Mouse (Mus musculus) limb, embryonic 13.5 days (tissue): ENCODE measurements around the gene Triap1. TPM values are rescaled to one million over a fixed set of nuclear protein-coding genes. Genes with fewer than 3 reads are reported as not detected.
"Not testable (repeated sequence)": the region's sequence is repeated elsewhere in the genome, so short reads cannot be mapped to it uniquely, and the experiment has no call there.

Experiments used
- ATAC-seq: fragments of 200-750 bp; cut with Nextera tagmentation; 2 replicates; pipeline ENCODE4 v1.8.0; 2017; ENCODE audit warnings: low read depth, moderate number of reproducible peaks, moderate TSS enrichment; ENCODE audit not compliant: low FRiP score
- H3K27ac ChIP-seq: fragments of 300-500 bp; sonication (generic); 2 replicates; pipeline ENCODE4 v1.5.1; 2015; ENCODE audit warnings: inconsistent platforms, mild to moderate bottlenecking, moderate library complexity
- H3K27me3 ChIP-seq: fragments of 300-500 bp; sonication (generic); 2 replicates; pipeline ENCODE4 v1.6.1; 2015; ENCODE audit warnings: mild to moderate bottlenecking, inconsistent platforms
- H3K36me3 ChIP-seq: fragments of 300-500 bp; sonication (generic); 2 replicates; pipeline ENCODE4 v1.6.1; 2015; ENCODE audit warnings: inconsistent platforms, mild to moderate bottlenecking, moderate library complexity
- H3K4me1 ChIP-seq: fragments of 300-500 bp; sonication (generic); 2 replicates; pipeline ENCODE4 v1.6.1; 2015; ENCODE audit warnings: inconsistent platforms
- H3K4me2 ChIP-seq: fragments of 300-500 bp; sonication (generic); replicated peaks from 2 replicates; pipeline ENCODE4 v1.6.1; 2015; ENCODE audit warnings: inconsistent platforms, mild to moderate bottlenecking, moderate library complexity
- H3K4me3 ChIP-seq: fragments of 300-500 bp; sonication (generic); 2 replicates; pipeline ENCODE4 v1.5.1; 2015; ENCODE audit warnings: moderate library complexity, mild to moderate bottlenecking, inconsistent platforms
- H3K9ac ChIP-seq: fragments of 300-500 bp; sonication (generic); 2 replicates; pipeline ENCODE4 v1.6.1; 2015; ENCODE audit warnings: mild to moderate bottlenecking, inconsistent platforms
- H3K9me3 ChIP-seq: fragments of 300-500 bp; sonication (generic); 2 replicates; pipeline ENCODE4 v1.6.1; 2016; ENCODE audit warnings: inconsistent platforms
- WGBS: fragments of 180-500 bp; shearing (Covaris S2); methylation state at CpG from one replicate; pipeline ENCODE4 v1.1.7; 2015; 5-methylcytosine and 5-hydroxymethylcytosine counted together
- polyA plus RNA-seq: library from polyadenylated mRNA; unstranded; fragments of >200 nt; fragmentation: Nextera tagmentation; extraction: Ambion mirVana; gene quantifications from 2 replicates; pipeline ENCODE4 v1.2.1, GENCODE M21; 2015

Gene Triap1
- 58.8 and 62.1 TPM in 2 replicates for polyA plus RNA-seq

GRCm38 (mm10) chr5:115340577-115341313 lies at the start of gene Triap1, which contains the start of gene Gatc:
TSS of gene Triap1 (plus strand) at chr5:115341225.
TSS of gene Gatc (minus strand) at chr5:115341178.
- Histone ChIP-seq H3K27me3 (no peaks in the 10 kb centered on the region), H3K36me3 (peaks cover 45% of the 10 kb centered on the region), H3K9ac (peak within 1 kb of the TSS; percentile 89), H3K9me3 (no peaks in the 10 kb centered on the region), H3K4me3 (peak within 1 kb of the TSS; percentile 73), H3K4me1 (peaks cover 24% of the 10 kb centered on the region), H3K27ac (no peak within 1 kb of the TSS; the same call in 1 of the 2 replicates), H3K4me2 (peak within 1 kb of the TSS; percentile 81)
- ATAC-seq, result peak; percentile 93
- WGBS, result under 1% methylated on average over 62 of the region's 62 CpGs

DNA sequence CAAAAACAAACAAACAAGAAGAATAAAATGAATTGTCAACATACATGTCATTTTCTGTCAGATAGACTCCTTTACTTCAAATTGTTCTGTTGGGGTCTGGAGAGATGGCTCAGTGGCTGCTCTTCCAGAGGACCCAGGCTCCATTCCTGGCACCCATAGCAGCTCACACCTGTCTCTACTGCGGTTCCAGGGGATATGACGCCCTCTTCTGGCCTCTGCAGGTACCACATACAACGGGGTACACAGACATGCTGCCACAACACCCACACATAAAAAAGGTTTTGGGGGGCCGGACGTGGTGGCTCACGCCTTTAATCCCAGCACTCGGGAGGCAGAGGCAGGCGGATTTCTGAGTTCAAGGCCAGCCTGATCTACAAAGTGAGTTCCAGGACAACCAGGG lies 46.9 kb upstream of the Triap1 start:
- no peaks in the 10 kb centered on the region for H3K27me3 ChIP-seq
- WGBS, result 91% methylated on average over 8 of the region's 8 CpGs
- peaks cover 89% of the 10 kb centered on the region for H3K36me3 ChIP-seq
- H3K9me3 ChIP-seq, result no peaks in the 10 kb centered on the region
- no peak overlapping the region for H3K9ac ChIP-seq
- peaks cover 14% of the 10 kb centered on the region for H3K4me1 ChIP-seq
- H3K4me2 ChIP-seq, result no peak overlapping the region
- H3K4me3 ChIP-seq, result no peak overlapping the region
- H3K27ac ChIP-seq, result no peak overlapping the region
- no peak for ATAC-seq

- H3K9ac ChIP-seq, result no peak overlapping the region
- H3K9me3 ChIP-seq, result no peaks in the 10 kb centered on the region
- H3K4me3 ChIP-seq, result no peak overlapping the region
- no peak for ATAC-seq
- WGBS, result 83% methylated on average over 10 of the region's 10 CpGs
- H3K36me3 ChIP-seq, result peaks cover 71% of the 10 kb centered on the region
- no peak overlapping the region for H3K27ac ChIP-seq
- H3K27me3 ChIP-seq, result no peaks in the 10 kb centered on the region
- peaks cover 19% of the 10 kb centered on the region for H3K4me1 ChIP-seq
- no peak overlapping the region for H3K4me2 ChIP-seq
Measured at GRCm38 (mm10) chr5:115296347-115296746, 44.7 kb upstream of the Triap1 start.

- H3K9ac ChIP-seq, result peak overlapping the region; percentile 87
- peaks cover 24% of the 10 kb centered on the region for H3K4me1 ChIP-seq
- peak; percentile 1; the same call in 1 of the 2 replicates for ATAC-seq
Measured at GRCm38 (mm10) chr5:115300035-115300744, 40.8 kb upstream of the Triap1 start.

GRCm38 (mm10) chr5:115300792-115301614 lies 40.0 kb upstream of the Triap1 start, which contains the start of gene Dynll1:
TSS of gene Dynll1 (minus strand) at chr5:115300999.
- Histone ChIP-seq H3K9me3 (no peaks in the 10 kb centered on the region), H3K4me1 (peaks cover 24% of the 10 kb centered on the region), H3K9ac (peak within 1 kb of the TSS; percentile 87), H3K36me3 (peaks cover 32% of the 10 kb centered on the region), H3K4me2 (peak within 1 kb of the TSS; percentile 82), H3K27me3 (no peaks in the 10 kb centered on the region), H3K4me3 (peak within 1 kb of the TSS; percentile 71), H3K27ac (peak within 1 kb of the TSS; percentile 89)
- ATAC-seq, result peak; percentile 97
- WGBS, result 1% methylated on average over 63 of the region's 66 CpGs

More at GRCm38 (mm10) chr5:115300035-115300744, 40.8 kb upstream of the Triap1 start:
- under 1% methylated on average over 40 of the region's 46 CpGs for WGBS
- Histone ChIP-seq H3K9me3 (no peaks in the 10 kb centered on the region), H3K27me3 (no peaks in the 10 kb centered on the region), H3K27ac (peak overlapping the region; percentile 89), H3K4me2 (peak overlapping the region; percentile 82), H3K4me3 (peak overlapping the region; percentile 71), H3K36me3 (peaks cover 40% of the 10 kb centered on the region)

GRCm38 (mm10) chr5:115301615-115302014 lies 39.4 kb upstream of the Triap1 start:
- Histone ChIP-seq H3K27ac (peak overlapping the region; percentile 29; the same call in 1 of the 2 replicates), H3K4me1 (peaks cover 24% of the 10 kb centered on the region), H3K9ac (peak overlapping the region; percentile 57), H3K9me3 (no peaks in the 10 kb centered on the region), H3K4me2 (peak overlapping the region; percentile 66), H3K27me3 (no peaks in the 10 kb centered on the region), H3K4me3 (peak overlapping the region; percentile 71), H3K36me3 (peaks cover 25% of the 10 kb centered on the region)
- 20% methylated on average over 13 of the region's 13 CpGs for WGBS
- ATAC-seq, result no peak

DNA sequence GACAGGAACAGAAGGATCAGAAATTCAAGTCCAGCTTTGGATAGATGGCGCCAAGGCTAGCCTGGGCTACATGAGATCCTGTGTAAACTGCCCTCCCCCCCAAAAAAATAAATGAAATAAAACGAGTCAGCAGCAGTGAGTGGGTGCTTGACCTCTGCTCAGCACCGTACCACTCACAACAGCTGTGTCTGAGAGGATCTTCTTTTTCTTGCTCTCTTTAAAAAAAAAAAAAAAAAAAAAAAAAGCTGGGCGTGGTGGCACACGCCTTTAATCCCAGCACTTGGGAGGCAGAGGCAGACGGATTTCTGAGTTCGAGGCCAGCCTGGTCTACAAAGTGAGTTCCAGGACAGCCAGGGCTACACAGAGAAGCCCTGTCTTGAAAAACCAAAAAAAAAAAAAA lies 38.8 kb upstream of the Triap1 start:
- H3K4me1 ChIP-seq, result peaks cover 24% of the 10 kb centered on the region
- H3K4me3 ChIP-seq, H3K27ac ChIP-seq, ATAC-seq, H3K27me3 ChIP-seq, H3K9ac ChIP-seq, H3K9me3 ChIP-seq: not testable (repeated sequence)
- H3K36me3 ChIP-seq, result peaks cover 20% of the 10 kb centered on the region
- H3K4me2 ChIP-seq, result 0 out of 2 replicates have a peak overlapping the region, but pooled peaks have one; percentile 66
- 89% methylated on average over 7 of the region's 7 CpGs for WGBS

- no peak overlapping the region for H3K9ac ChIP-seq
- ATAC-seq, result no peak
- WGBS, result 81% methylated on average over 4 of the region's 4 CpGs
- no peak overlapping the region for H3K4me2 ChIP-seq
- H3K27me3 ChIP-seq, result no peaks in the 10 kb centered on the region
- no peaks in the 10 kb centered on the region for H3K36me3 ChIP-seq
- H3K4me1 ChIP-seq, result peaks cover 24% of the 10 kb centered on the region
- H3K27ac ChIP-seq, result no peak overlapping the region
- H3K9me3 ChIP-seq, result no peaks in the 10 kb centered on the region
- H3K4me3 ChIP-seq, result no peak overlapping the region
Measured at GRCm38 (mm10) chr5:115312354-115312753, 28.7 kb upstream of the Triap1 start.

DNA sequence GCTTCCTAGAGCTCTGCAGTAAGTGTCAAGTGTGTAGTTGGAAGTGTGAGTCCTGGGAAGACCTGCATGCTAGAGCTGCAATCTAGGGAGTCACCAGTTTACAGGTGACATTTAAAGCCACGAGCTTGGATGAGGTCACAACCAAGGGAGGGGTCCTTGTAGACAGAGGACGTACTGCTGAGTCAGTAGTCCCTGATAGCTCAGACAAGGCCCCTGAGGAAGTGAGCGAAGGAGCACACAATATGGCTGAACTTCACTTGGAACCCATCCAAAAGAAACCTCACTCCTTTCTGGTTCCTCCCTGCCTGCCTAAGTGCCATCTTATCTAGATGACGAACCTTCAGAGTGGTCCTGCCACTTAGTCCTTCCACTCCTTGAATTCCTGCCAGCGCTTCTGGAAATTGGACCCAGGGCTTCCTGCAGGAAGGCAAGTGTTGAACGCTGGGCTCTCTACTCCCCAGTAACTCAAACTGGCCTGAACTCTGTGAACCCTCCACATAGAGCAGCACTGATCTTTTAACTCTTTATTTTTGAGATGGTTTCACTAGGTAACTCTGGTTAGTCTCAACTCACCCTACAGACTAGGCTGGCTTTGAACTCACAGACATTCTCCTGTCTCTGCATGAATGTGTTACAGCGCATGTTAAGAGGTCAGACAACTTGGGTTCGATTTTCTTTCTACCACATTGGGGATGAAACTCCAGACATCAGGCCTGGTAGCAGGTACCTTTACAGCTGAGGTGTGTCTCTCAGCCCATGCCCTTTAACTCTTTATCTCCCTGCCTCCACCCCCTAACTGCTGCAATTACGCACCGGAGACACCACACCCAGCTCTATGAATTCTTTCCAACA lies 28.0 kb upstream of the Triap1 start:
- Histone ChIP-seq H3K4me1 (peaks cover 31% of the 10 kb centered on the region), H3K36me3 (no peaks in the 10 kb centered on the region), H3K4me3 (no peak overlapping the region), H3K9me3 (no peaks in the 10 kb centered on the region), H3K9ac (peak overlapping the region; percentile 10; the same call in 1 of the 2 replicates), H3K27ac (no peak overlapping the region), H3K4me2 (no peak overlapping the region), H3K27me3 (no peaks in the 10 kb centered on the region)
- WGBS, result 70% methylated on average over 10 of the region's 10 CpGs
- no peak for ATAC-seq

- H3K9ac ChIP-seq, result peak overlapping the region; percentile 10; the same call in 1 of the 2 replicates
- no peaks in the 10 kb centered on the region for H3K9me3 ChIP-seq
- WGBS, result 33% methylated on average over 5 of the region's 5 CpGs
Measured at GRCm38 (mm10) chr5:115313668-115313943, 27.4 kb upstream of the Triap1 start.

More at GRCm38 (mm10) chr5:115313668-115313943, 27.4 kb upstream of the Triap1 start:
- Histone ChIP-seq H3K36me3 (no peaks in the 10 kb centered on the region), H3K4me2 (no peak overlapping the region), H3K27me3 (no peaks in the 10 kb centered on the region), H3K4me3 (no peak overlapping the region), H3K4me1 (peaks cover 37% of the 10 kb centered on the region), H3K27ac (0 out of 2 replicates have a peak overlapping the region, but pooled peaks have one; percentile 3)
- no peak for ATAC-seq
